Mouse (Mus musculus) kidney, postnatal 25 days (tissue): ENCODE measurements around the gene Rps7.

Experiments
- DNase-seq, 2 experiments: peaks; one replicate each; pipeline ENCODE4 v3.0.0; 2021; ENCODE audit warnings: mixed read lengths in 2 of 2

Rps7 gene

DNA sequence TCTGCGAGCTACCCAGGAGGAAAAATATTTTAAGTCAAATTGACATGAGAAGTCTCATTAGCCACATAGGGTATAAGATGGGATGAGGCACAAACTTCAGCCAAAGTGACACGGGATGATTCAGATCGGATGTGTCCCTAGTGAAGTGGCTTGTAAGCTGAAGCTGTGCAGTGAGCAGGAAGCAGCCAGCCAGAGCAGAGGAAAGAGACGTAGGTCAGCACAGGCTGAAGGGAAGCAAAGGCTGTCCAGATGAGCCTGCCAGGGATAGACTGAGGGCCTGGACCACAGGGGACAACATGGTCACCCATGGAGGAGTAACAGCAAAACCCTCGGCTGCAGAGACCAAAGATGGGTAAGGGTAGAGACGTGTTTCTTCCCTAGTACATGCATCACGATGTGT, 21.4 kb downstream of the Rps7 start:
- DNase-seq = no peak

GRCm38 (mm10) chr12:28612391-28612790, 23.4 kb downstream of the Rps7 start:
- DNase-seq = no peak

GRCm38 (mm10) chr12:28607546-28608305, 28.0 kb downstream of the Rps7 start:
- no peak for DNase-seq

DNA sequence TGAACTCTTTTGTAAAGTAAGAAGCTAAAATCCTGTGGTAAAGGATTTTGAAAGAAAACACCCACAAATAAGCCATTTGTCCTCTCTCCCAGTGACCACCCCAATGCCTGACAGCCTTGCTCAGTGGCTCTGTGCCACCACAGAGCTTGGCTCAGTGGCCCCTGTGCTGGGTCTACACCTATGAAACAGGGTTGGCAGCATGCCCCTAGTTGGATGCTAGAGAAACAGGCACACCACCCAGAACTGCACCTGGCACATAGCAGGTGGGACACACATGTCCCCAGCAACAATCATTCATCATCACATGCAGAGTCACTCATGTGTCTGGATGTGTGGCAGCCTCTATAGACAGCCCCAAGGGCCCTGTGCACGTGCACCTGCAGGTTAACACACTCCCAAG, 32.3 kb downstream of the Rps7 start:
- no peak for DNase-seq

DNA sequence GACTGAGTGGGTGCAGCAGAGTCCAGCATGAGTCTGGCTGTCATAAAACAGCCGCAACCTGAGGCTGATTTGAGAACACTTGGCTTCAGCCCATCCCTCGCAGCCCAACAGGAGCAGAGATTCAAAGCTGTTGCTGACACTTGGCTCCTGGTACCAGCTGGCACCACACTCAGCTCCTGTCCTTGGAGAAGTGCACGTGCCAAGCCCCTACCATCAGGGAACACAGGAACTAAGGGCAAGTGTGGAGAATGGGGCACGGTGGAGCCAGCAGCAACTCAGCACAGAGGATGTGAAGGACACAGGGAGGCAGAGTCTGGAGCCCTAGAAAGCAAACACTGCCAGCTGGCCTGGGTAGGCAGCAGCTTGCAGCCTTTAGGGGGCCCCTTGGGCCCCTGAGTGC, 33.5 kb downstream of the Rps7 start:
- DNase-seq = no peak

- DNase-seq = no peak
Measured at GRCm38 (mm10) chr12:28598526-28598991, 37.2 kb downstream of the Rps7 start.

GRCm38 (mm10) chr12:28598110-28598509, 37.6 kb downstream of the Rps7 start:
- no peak for DNase-seq

GRCm38 (mm10) chr12:28597699-28598098, 38.1 kb downstream of the Rps7 start:
- DNase-seq = no peak

GRCm38 (mm10) chr12:28596851-28597250, 38.9 kb downstream of the Rps7 start:
- DNase-seq = no peak

GRCm38 (mm10) chr12:28590428-28590827, 45.3 kb downstream of the Rps7 start:
- DNase-seq = peak in 1 of 2 experiments; percentile 5

DNA sequence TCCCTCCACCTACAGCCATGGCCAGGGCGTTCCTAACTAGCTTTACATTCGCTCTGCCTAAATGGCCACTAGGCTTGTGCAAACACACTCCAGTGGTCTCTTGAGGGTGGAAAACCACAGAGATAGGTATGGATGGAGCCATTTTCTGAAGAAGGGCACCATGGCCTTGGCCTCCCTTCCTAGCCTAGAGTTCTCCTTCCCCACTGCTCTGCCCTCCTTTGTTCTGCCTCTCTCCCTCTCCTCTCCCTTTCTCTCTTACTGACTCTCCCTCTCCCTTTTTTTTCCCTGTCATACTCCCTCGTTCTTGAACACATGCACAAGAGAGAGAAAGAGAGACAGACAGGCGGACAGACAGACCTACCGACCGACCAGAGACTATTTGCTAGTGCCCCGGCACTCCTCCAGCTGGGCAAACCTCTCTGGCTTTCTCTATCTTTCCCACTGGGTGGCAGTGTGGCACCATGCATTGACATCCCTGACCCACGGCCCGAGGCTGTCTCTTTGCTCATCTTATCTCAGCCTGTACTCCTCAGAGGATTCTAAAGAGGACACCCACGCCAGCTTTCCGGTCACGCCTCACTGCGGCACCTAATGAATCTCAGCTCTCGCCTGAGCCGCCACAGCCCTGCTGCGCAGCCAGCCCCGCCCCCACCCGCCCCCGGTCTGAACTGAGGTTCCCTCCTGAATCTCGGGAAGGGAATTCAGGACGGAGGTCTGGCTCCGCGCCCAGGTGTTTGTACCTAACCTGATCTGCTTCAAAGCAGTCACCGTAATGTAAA, 46.5 kb downstream of the Rps7 start:
- peak; percentile 86 for DNase-seq

GRCm38 (mm10) chr12:28587949-28588348, 47.8 kb downstream of the Rps7 start:
- DNase-seq = no peak

DNA sequence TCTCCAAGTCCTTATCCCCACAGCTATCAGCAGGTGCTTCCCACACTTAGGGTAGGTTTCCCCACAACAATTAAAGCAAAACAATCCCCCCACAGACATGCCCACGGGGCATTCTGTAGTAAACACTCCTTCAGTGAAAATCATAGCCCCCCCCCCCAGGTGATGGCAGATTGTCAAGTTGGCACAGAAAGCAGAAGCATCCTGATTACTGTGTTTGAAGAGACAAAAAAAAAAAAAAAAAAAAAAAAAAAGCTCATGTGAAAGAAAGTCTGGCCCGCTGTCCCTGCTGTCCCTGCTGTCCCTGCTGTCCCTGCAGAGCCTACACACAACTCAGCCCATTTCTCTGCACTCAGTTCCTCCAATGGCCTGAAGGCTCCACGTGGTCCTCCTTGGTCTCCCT, 51.7 kb downstream of the Rps7 start:
- DNase-seq = no peak

GRCm38 (mm10) chr12:28582423-28582822, 53.3 kb downstream of the Rps7 start, which contains the start of gene Allc:
Gene Allc, minus strand, starts transcription at chr12:28582523.
- DNase-seq = no peak
